12 mouse cellular contexts compared by ENCODE assay signal in genomic region chr11:44128481-44128880, GRCm38 (mm10).
DNase-seq lines count a peak whose midpoint lies in the region.
"Had no signal": no experiment of that assay in that cellular context is flagged by ENCODE, and none has a peak within 500 bp of the region (broad histone marks: within the 10 kb centered on the region; RNA-seq: fewer than 3 reads in every experiment).

No protein-coding gene starts in this region.

- peak; percentile 6 to 19 for DNase-seq in lung, adult 18-20 months
- DNase-seq in lung, postnatal 10 days, result no peak
- peak; percentile 27 for DNase-seq in adrenal gland, postnatal 10 days
- peak; percentile 51 for DNase-seq in gastrocnemius, adult 18-20 months (ENCODE audit: low spot score)
- peak; percentile 8 to 15 for DNase-seq in heart, postnatal 10 days
- no peak for DNase-seq in embryo, embryonic 10.5 days (ENCODE audit: low spot score)
- no peak for DNase-seq in cerebellum, postnatal 25 days
- DNase-seq: cerebellum, adult 9-10 months; layer of hippocampus, adult 9-11 months; liver; lung, embryonic 14.5 days; right cerebral cortex, postnatal 4 days had no signal

- intact Hi-C loops in heart, postnatal 10 days (cut with DNase I), result no loop called here

Comparison
In these comparisons a context has a peak if more than half of its experiments do, and no peak if none do; other contexts are left out.
1. DNase-seq: peak in lung, adult 18-20 months (2 of 2), adrenal gland, postnatal 10 days (single experiment), gastrocnemius, adult 18-20 months (single experiment) and heart, postnatal 10 days (2 of 2); none in lung, postnatal 10 days (single experiment), embryo, embryonic 10.5 days (single experiment) and cerebellum, postnatal 25 days (0 of 2).